Mouse (Mus musculus) ES-E14 (cell line): ENCODE data around the gene Arhgap28. TPM values are rescaled to one million over a fixed set of nuclear protein-coding genes. Genes with fewer than 3 reads are reported as not detected.

Source experiments
- DNase-seq: peaks from one replicate; pipeline ENCODE4 v3.0.0-alpha.2; 2013; ENCODE audit warnings: low read depth, low spot score
- H3K27ac ChIP-seq: 2 replicates; pipeline ENCODE4 v1.5.1; 2012; ENCODE audit warnings: low read depth, mild to moderate bottlenecking, low read length, moderate library complexity, mixed read lengths; ENCODE audit not compliant: poor library complexity, insufficient read depth, severe bottlenecking
- H3K36me3 ChIP-seq: 2 replicates; pipeline ENCODE4 v1.6.1; 2012; ENCODE audit warnings: mild to moderate bottlenecking, low read length, moderate library complexity, mixed read lengths; ENCODE audit not compliant: control insufficient read depth, poor library complexity, insufficient read depth, severe bottlenecking
- H3K4me1 ChIP-seq, 2 experiments: fragments of 150-350 bp in 1 of 2; sonication (generic) in 1 of 2; 2 replicates each; pipeline ENCODE4 v1.6.1; 2012; ENCODE audit warnings: low read length in 2 of 2, mild to moderate bottlenecking in 1 of 2, mixed read lengths in 1 of 2; ENCODE audit not compliant: control insufficient read depth in 2 of 2, insufficient read depth in 2 of 2, poor library complexity in 1 of 2
- H3K4me3 ChIP-seq, 2 experiments: fragments of 150-350 bp in 1 of 2; sonication (generic) in 1 of 2; 2 replicates each; pipeline ENCODE4 v1.5.1; 2012; ENCODE audit warnings: low read length in 2 of 2, low read depth in 1 of 2, mild to moderate bottlenecking in 1 of 2, mixed read lengths in 1 of 2; ENCODE audit not compliant: insufficient read depth in 1 of 2, poor library complexity in 1 of 2, severe bottlenecking in 1 of 2
- H3K9ac ChIP-seq: 2 replicates; pipeline ENCODE4 v1.6.1; 2012; ENCODE audit warnings: low read depth, mild to moderate bottlenecking, low read length, mixed read lengths; ENCODE audit not compliant: poor library complexity, insufficient read depth, severe bottlenecking
- H3K9me3 ChIP-seq: fragments of 150-350 bp; sonication (generic); 2 replicates; pipeline ENCODE4 v1.6.1; 2012; ENCODE audit warnings: low read depth, mild to moderate bottlenecking, low read length; ENCODE audit not compliant: control insufficient read depth, insufficient read depth
- CHD2 ChIP-seq: IDR thresholded peaks from 2 replicates; pipeline ENCODE4 v1.6.1; 2014; ENCODE audit warnings: mild to moderate bottlenecking, low read depth, low read length, inconsistent platforms
- HCFC1 ChIP-seq: IDR thresholded peaks from 2 replicates; pipeline ENCODE4 v1.6.1; 2012; ENCODE audit warnings: low read length, inconsistent platforms, borderline replicate concordance; ENCODE audit not compliant: insufficient read depth
- MAFK ChIP-seq: IDR thresholded peaks from 2 replicates; pipeline ENCODE4 v1.6.1; 2014; ENCODE audit warnings: mild to moderate bottlenecking, low read depth, low read length, inconsistent platforms; ENCODE audit not compliant: insufficient read depth
- ZC3H11A ChIP-seq: IDR thresholded peaks from 2 replicates; pipeline ENCODE4 v1.6.1; 2012; ENCODE audit warnings: low read depth, mild to moderate bottlenecking, inconsistent platforms, low read length, borderline replicate concordance
- ZNF384 ChIP-seq: IDR thresholded peaks from 2 replicates; pipeline ENCODE4 v1.6.1; 2012; ENCODE audit warnings: low read depth, low read length, inconsistent platforms
- in situ Hi-C, 2 experiments: fragments of 600-800 bp; cut with MboI; formaldehyde crosslinking; loops; one replicate each; pipeline ENCODE4 v1.15.1; 2025; ENCODE audit warnings: low sequenced_read_pairs in 2 of 2, inconsistent platforms in 1 of 2; ENCODE audit not compliant: unreplicated experiment in 2 of 2
- total RNA-seq: library from RNA; depleted of rRNA; stranded (reverse); fragments of 300-350 nt; gene quantifications from 2 replicates; pipeline ENCODE4 v1.2.3, GENCODE M21; 2012

The Arhgap28 gene
- total RNA-seq, 1 experiment = 13.4 TPM

- Histone ChIP-seq H3K9me3 (peaks cover 5% of the 10 kb centered on the region; the same call in 1 of the 2 replicates), H3K36me3 (no peaks in the 10 kb centered on the region; the same call in 1 of the 2 replicates), H3K4me3 (no peak overlapping the region), H3K9ac (no peak overlapping the region), H3K27ac (no peak overlapping the region), H3K4me1 (no peaks in the 10 kb centered on the region)
- in situ Hi-C loops = no loop called here
- no peak for TF ChIP-seq HCFC1
- no peak for TF ChIP-seq ZC3H11A
- TF ChIP-seq CHD2 = no peak
- TF ChIP-seq ZNF384 = no peak
- DNase-seq = no peak
Observed at GRCm38 (mm10) chr17:67838948-67839347, 165.0 kb downstream of the Arhgap28 start.

GRCm38 (mm10) chr17:67837351-67838090 lies 166.4 kb downstream of the Arhgap28 start:
- TF ChIP-seq ZC3H11A (peak; percentile 90; the same call in 1 of the 2 replicates), MAFK (no peak), ZNF384 (no peak)
- H3K4me3 ChIP-seq = no peak overlapping the region
- H3K4me1 ChIP-seq = no peaks in the 10 kb centered on the region
- H3K27ac ChIP-seq = no peak overlapping the region
- H3K9ac ChIP-seq = no peak overlapping the region
- peak; percentile 72 for DNase-seq
- H3K36me3 ChIP-seq = no peaks in the 10 kb centered on the region; the same call in 1 of the 2 replicates
- peaks cover 5% of the 10 kb centered on the region; the same call in 1 of the 2 replicates for H3K9me3 ChIP-seq
- in situ Hi-C loops = no loop called here

- no peak for DNase-seq
- H3K9ac ChIP-seq = no peak overlapping the region
- H3K27ac ChIP-seq = no peak overlapping the region
- H3K4me1 ChIP-seq = no peaks in the 10 kb centered on the region
- H3K9me3 ChIP-seq = peaks cover 5% of the 10 kb centered on the region; the same call in 1 of the 2 replicates
- no peaks in the 10 kb centered on the region; the same call in 1 of the 2 replicates for H3K36me3 ChIP-seq
- in situ Hi-C loops = no loop called here
- TF ChIP-seq MAFK = no peak
- no peak for TF ChIP-seq HCFC1
- no peak for TF ChIP-seq ZC3H11A
- TF ChIP-seq ZNF384 = no peak
- no peak overlapping the region for H3K4me3 ChIP-seq
Observed at GRCm38 (mm10) chr17:67836146-67836895, 167.6 kb downstream of the Arhgap28 start.

- H3K4me3 ChIP-seq = no peak overlapping the region
- H3K4me1 ChIP-seq = no peaks in the 10 kb centered on the region
- TF ChIP-seq ZC3H11A = no peak
- TF ChIP-seq ZNF384 = no peak
- TF ChIP-seq CHD2 = no peak
- TF ChIP-seq HCFC1 = no peak
- TF ChIP-seq MAFK = no peak
- in situ Hi-C loops = no loop called here
- H3K9ac ChIP-seq = no peak overlapping the region
- H3K27ac ChIP-seq = no peak overlapping the region
- DNase-seq = no peak
- no peaks in the 10 kb centered on the region for H3K36me3 ChIP-seq
- H3K9me3 ChIP-seq = no peaks in the 10 kb centered on the region
Observed at GRCm38 (mm10) chr17:67827431-67827830, 176.5 kb downstream of the Arhgap28 start.
